Mouse (Mus musculus) kidney, adult 18-20 months (tissue): ENCODE measurements around the gene Carmil2.
A peak's percentile ranks its signal among the peaks of the same experiment; 100 is the strongest.

Experiments
- DNase-seq: peaks from one replicate; pipeline ENCODE4 v3.0.0; 2021

Carmil2 gene

DNA sequence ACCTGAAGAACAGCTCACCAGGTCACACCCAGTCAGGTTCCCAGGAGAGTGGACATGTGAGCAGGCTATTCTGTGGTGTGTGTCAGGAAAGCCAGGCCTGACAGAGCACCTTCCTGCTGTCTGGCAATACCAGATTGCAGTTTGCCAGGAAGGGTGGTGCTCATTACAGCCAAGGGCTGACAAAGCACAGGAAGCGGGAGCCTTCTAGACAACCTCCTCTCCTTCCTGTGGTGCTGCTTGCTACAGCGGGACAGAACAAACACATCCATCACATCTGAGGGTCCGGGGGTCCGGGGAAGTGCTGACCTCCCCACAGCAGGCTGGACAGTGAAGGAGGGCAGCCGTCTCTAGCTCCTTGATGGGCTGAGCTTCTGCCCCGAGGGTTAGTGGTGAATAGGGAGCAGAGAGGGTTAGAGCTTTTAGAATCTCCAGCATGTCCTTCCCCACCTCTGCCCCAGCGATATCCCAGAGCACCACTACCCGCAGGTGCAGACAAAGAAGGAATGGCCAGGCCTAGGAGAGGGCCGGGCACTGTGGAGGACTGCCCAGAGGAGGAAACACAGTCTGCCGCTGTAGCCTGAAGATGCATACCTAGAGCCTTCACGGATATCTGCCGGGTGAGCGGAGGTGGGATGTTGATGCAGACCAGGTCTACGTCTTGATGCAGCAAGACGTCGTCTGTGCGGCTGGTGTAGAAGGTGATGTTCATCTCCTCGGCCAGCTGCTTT, 41.5 kb downstream of the Carmil2 start:
- peak; percentile 49 for DNase-seq

DNA sequence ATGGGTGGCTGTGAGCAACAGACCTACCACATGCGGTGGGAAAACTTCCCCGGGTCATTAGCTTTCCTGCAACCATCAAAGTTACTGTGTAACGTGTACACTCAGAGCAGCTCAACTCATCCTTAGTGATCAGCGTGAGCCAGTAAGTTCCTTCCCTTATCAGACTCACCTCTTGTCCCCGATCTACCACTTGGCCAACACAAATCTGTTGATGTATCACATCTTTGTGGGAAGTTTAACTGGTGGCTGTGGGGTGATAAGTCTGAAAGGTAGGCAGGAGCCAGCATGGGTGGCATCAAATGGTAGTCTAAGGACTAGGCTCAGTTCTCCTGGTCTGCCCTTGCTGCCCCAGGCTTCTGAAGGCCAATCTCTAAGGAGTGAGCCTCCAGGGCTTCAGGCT, 46.1 kb downstream of the Carmil2 start:
- no peak for DNase-seq

DNA sequence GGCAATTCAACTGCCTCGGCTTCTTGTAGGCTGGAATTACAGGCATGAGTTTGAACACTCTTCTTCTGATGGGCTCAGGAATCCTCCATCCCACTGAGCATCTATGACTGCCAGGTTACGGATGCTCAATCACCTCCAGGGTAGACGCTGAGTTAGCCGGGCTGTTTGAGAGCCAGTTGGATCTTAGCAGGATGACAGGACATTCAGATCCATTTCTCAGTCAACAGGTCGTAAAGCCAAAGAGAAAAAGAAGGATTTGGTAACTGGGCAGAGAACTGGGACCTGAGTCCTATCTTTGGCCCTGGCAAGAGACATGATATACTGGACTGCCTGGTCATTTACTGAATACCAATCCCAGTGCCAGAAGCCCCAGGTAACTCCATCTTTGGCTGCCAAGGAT, 53.1 kb downstream of the Carmil2 start:
- no peak for DNase-seq

DNA sequence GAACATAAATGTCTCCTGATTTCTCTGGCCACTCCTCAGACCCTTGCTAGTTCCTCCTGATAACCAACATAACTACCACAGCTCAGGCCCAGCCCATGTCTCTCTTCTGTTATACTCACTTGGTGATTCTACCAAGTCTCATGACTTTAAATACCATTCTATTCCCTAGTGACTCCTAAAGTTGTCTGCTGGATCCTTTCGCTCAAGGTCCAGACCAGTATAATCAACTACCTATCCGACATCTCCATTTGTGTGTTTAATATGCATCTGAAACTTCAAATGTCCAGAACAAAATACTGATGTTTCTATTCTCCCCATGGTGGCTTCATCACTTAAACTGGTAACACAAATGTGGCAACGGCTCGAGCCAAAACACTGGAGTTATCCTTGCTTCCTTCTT, 57.2 kb downstream of the Carmil2 start:
- DNase-seq: no peak
